Mouse (Mus musculus): Measurements from ENCODE around the gene Adh7.

Adh7 gene

DNA sequence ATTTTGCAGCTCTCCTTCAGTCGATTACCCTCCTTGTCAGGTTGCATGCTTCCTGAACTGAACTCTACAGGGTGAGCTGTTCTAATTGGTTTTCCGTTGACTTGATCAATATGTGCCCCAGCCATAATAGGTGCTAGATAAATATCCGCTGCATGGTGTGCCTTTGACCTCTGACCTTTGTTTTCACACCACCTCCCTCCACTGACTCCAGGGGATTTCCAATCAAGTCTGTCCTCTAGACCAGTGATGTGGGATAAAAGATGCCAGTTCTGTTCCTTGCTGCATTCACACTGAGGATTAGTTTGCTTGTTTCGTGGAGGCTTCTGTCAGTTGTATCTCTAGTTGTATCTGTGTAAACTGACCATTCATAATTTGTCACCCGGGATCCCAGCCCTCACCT is 36.6 kb downstream of the Adh7 start:
- no peak for DNase-seq (ENCODE audit: low spot score in 2 of 2)

DNA sequence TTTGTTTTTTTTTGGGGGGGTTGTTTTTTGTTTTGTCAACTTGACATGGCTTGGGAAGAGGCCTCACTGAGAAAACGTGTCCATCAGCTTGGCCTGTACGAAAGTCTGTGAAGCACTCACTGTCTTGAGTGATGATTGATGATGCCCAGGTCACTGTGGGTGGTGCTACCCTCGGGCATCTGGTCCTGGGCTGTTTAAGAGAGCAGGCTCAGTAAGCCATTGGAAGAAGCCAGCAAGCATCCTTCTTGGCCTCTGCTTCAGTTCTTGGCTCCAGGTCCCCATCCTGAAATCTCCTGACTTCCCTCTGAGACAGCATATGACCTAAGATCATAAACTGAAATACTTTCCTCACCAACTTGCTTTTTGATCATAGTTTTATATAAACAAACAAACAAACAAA is 37.8 kb downstream of the Adh7 start:
- no peak for DNase-seq (ENCODE audit: low spot score in 2 of 2)

DNA sequence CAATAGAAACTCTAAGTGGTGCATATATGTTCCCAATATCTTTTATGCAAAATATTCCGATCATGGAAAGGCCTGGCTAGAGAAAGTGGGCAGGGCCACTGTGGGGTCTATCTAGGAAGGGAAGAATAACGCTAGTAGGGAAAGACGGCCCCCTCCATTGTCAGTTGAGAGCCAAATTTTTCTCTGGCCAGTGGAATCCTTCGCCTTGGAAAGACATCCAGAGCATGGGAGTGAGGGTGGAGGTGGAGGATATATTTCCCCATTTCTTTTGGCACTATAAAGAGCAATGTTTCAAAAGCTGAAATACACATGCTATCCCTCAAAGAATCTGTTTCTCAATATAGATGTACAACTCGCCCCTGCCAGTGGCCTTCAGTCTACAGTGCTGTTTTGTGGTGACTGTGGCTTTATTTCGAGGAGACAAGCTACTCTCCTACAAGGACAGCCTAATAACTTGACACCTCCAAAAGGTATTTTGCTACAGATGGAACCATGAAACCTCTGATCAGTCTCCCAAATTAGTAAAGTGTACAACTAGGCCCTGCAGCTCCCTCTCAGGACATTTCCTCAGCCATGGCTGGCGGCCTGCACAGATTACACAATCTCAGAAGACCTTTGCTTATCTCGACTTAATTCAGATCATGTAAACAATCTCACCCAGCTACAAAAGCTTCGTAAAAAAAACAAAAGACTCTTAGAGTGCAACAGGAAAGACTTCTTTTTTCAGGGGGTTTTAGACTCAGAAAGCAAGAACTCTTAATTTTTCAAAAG is 38.4 kb downstream of the Adh7 start:
- no peak for DNase-seq (ENCODE audit: low spot score in 2 of 2)

DNA sequence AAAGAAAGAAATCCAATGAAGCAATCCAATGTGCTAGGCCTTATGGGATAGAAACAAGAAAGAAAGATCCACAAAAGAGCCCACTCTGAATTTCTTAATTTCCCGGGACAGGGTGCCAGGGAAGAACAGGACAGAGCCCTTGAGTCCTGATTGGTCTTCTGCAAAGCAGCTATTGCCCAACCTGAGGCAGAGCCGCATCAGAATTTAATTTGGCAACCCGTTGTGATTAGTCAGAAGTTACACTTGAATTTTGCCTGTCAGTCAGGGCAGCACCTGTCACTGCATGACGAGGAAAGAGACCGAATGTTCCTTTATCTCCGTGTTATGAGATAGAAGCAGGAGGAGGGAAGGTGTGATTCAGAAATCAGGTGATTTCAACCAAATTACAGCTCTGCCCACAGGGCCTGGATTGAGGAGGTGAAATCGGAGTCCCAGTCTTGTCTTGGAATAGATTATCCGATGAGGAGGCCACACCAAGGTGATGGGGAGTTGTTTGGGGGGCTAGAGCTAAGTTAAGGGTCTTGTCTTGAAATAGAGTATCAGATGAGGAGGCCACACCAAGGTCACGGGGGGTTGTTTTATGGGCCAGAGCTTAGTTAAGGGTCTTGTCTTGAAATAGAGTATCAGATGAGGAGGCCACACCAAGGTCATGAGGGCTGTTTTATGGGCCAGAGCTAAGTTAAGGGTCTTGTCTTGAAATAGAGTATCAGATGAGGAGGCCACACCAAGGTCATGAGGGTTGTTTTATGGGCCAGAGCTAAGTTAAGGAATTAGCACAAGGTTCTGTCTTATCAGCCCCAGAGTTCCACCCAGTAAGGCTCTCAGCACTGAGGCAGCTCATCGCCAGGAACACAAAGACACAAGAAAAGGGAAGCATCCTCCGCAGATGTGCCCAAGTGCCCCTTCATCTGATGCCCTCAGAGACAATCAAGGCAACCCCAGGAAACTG is 43.4 kb downstream of the Adh7 start, which contains the start of gene Adh1:
Gene Adh1, plus strand, starts transcription at position 271 of the 949 bp plus-strand sequence.
- no peak for DNase-seq (ENCODE audit: low spot score in 2 of 2)

DNA sequence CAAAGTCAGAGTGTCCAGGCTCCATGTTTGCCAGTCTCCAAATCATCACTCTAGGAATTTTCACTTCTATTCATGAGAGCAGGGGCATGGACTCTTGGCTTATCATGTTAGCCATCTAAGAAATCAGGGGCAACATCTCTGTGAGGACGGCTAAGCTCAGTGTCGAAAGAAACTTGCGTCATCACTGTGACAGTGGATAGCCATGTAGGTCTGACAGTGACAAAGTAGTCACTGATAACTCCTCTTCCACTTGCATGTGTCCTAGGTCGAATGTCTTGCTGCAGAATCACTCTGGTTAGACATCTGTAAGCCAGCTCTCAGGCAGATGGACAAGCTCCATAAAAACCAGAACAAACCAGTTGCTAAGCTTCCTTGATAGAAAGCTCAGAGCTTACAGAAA is 45.0 kb downstream of the Adh7 start:
- no peak for DNase-seq (ENCODE audit: low spot score in 2 of 2)

DNA sequence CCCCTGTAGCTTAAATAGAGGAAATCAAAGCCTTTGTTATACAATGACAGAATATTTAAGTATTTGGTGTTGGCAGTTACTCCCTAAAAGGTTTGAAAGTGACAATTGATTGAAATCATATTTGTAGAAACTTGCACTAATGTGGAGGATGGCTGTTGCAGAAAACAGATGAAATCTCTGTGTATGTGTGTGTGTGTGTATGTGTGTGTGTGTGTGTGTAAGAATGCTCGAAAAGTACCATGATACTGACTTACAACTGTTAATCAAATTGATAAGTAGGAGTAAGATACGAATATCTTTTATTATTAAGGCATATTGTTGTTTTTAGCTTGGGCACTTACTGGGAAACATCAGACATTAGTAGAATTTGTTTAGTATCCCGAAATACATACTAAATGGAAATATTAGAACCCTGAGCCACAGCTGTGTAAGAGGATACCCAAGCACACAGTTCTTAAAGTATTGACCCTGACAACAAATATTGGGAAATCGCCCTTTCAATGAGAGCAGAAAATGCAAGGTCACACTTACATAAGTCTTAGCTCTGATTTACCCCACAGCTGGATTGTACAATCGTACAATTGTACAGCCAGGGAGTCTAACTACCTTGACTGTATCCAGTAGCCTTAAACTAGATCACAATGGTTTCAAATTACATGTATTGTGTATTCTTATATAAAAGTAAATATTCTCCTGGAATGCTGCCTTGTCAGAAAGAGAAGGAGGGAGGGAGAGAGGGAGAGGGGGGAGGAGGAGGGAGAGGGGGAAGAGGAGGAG is 45.8 kb downstream of the Adh7 start:
- DNase-seq (ENCODE audit: low spot score in 2 of 2), result no peak

DNA sequence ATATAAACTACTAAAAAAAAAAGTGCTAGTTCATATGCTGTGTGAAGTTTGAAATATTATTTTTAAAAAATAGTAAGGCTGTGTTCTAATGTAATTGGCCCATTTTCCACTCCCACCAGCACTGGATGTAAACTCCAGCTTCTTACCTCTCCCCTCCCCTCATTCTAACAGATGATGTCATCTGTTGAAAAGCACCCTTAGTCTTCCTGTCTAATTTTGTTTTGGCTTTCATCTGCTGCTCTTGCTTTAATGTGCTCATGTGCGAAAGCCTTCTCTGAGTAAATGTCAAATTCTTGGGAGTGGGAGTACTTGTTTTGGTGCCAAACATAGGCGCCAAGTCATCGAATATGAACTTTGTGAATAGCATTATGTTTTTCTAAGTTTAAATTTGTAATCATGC is 47.1 kb downstream of the Adh7 start:
- DNase-seq (ENCODE audit: low spot score in 2 of 2), result no peak

DNA sequence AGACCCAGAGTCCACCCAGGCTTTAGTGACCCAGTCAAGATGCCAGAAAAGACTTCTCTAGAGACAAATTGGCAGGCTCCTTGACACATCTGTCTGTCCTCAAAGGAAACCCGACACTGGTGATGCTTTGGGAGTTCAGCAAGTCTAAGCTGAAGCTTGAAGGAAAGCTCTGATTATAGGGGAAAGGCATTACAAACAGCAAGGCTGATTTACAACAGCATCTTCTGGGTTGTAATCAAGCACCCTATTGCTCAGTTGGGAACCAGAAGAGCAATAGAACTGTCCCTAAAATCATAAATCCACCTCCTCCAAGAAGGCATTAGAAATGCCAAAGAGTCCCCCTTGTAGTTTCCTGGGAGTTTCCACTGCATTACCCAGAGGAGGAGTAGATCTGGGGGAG is 52.9 kb downstream of the Adh7 start:
- no peak for DNase-seq (ENCODE audit: low spot score in 2 of 2)

DNA sequence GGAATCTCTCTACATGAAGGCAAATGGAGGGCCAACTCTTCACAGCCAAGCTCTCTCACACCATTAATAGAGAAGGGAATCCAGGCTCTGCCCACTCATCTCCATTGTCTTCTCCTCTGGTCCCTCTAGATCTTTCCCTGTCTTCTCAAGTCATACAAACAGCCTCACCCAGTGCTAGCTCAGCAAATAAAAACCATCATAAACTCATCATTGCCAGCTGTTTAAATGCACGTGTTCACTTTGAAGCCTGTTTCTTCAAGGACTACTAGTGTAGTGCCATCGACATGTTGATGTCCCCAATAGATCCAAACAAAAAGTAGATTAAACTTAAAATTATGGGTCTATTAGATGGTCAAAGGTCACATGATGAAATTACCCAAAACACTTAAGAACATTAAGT is 53.7 kb downstream of the Adh7 start:
- no peak for DNase-seq (ENCODE audit: low spot score in 2 of 2)

DNA sequence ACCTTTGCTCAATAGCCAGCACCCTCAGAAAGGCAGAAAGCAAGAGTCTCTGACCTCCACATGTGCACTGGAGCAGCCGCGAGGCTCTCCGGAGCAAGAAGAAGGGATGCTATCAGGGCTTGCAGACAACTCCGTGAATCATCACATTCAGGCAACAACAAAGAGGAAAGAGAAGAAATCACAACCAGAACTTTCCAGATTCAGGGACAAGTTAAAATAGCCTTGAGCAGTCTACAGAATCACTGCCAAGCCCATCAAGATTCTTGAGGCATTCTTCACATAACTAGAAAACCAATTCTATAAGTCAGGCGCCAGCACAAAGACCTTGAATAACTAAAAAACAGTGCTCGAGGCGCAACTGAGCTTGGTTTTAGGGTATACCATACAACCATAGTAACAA is 55.5 kb downstream of the Adh7 start:
- DNase-seq (ENCODE audit: low spot score in 2 of 2), result no peak

DNA sequence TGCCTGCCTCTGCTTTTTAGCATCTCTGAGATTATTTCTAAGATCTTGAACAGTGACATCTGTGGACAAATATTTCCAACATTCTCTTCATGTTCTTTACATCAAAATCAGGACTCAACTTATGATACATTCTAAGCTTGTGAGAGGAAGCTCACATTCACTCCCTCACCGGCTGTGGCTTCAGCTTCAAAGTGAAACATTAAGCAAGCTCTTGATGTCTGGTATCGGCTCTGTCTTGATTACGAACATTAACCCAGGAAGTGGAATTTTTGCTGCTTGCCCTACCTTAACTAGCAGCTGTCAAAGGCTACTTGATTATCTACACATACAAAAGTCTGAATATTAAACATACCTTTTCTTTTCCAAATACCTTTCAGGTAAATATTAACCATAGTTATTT is 57.5 kb downstream of the Adh7 start:
- no peak for DNase-seq (ENCODE audit: low spot score in 2 of 2)

DNA sequence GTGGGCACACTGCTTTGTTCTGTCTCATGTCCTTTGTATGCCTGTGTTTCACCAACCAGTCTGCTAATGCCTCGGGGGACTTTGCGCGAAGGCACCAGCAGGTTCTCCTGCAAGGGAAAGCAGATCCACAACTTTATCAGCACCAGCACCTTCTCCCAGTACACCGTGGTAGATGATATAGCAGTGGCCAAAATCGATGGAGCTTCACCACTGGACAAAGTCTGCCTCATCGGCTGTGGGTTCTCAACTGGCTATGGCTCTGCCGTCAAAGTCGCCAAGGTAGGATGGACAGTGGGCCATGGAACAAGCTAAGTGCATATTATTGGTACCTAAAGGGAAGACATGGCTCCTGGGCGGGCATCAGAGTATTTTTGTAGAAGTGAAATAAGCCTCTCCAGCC is 65.0 kb downstream of the Adh7 start:
- no peak for DNase-seq (ENCODE audit: low spot score in 2 of 2)
